Mouse (Mus musculus) cerebellum, adult 2 months (tissue): Measurements from ENCODE around the gene Olfr459.

Experiments
- CTCF ChIP-seq: fragments of 200-500 bp; IDR thresholded peaks from 2 replicates; pipeline ENCODE4 v1.5.1; 2011; ENCODE audit warnings: low read depth, mild to moderate bottlenecking, control low read depth, low read length, moderate library complexity, borderline replicate concordance; ENCODE audit not compliant: insufficient read depth
- POLR2A ChIP-seq: fragments of 200-500 bp; IDR thresholded peaks from 2 replicates; pipeline ENCODE4 v1.6.1; 2011; ENCODE audit warnings: low read length, control low read depth, borderline replicate concordance; ENCODE audit not compliant: insufficient read depth

GRCm38 (mm10) chr6:41761702-41762369 lies 13.1 kb downstream of the Olfr459 start:
- no peak for TF ChIP-seq POLR2A
- TF ChIP-seq CTCF = peak; percentile 75; the same call in 1 of the 2 replicates
